Mouse (Mus musculus): ENCODE measurements around the gene 2310034G01Rik.
A peak's percentile ranks its signal among the peaks of the same experiment; 100 is the strongest.

2310034G01Rik gene

GRCm38 (mm10) chr19:46327531-46328064 lies 22.5 kb downstream of the 2310034G01Rik start:
- no peak for DNase-seq

DNA sequence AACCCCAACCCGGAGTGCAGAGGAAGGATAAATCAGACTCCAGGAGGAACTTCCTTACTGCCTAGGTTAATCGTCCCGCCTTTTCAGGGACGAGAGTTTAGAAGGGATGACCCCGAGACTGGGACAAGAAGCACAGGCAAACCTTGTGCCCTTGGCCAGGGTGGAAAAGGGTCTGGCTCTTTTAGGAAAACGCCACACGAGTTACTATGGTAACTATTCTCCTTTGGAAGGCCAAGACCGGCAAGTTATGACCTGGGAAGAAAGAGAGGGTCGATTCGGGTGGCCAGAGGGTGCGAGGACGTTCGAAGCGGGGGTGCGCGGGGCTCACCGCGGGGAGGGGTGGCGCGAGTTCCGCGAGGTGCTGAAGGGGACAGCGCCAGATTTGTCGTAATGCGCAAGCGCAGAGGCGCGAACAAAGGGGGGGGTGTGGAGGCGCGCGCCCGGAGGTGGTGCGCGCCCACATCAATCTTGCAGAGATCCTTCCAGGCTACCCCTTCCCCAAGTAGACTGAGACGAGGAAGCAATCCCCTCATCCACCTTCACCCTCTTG lies 23.3 kb downstream of the 2310034G01Rik start, which contains the start of gene Psd:
TSS of gene Psd (minus strand) at position 401 of the 550 bp plus-strand sequence.
- DNase-seq, result peak; percentile 53

- no peak for DNase-seq
These were observed 23.9 kb downstream of the 2310034G01Rik start for GRCm38 (mm10) chr19:46326019-46326755.

- DNase-seq, result no peak
These were observed 25.2 kb downstream of the 2310034G01Rik start for GRCm38 (mm10) chr19:46324918-46325317.

DNA sequence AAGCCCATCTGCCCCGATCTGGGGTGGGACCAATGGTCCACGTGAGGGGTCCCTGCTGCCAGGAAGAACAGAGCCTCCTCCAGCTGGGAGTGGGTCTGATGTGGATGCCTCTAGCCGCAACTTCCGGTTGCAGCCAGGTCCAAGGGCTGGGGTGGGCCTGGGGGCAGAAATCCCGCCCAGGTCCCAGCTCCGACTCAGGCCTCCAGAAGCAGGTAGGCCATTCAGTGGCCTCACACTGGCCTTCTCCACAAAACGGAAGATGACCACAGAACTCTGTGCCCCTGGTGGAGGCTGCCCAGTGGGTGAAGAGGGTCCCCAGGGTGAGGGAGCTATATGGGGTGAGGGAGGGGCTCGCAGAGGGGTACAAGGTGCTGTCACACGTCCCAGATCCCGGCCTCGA lies 25.7 kb downstream of the 2310034G01Rik start:
- no peak for DNase-seq

GRCm38 (mm10) chr19:46323716-46324115 lies 26.4 kb downstream of the 2310034G01Rik start:
- DNase-seq, result no peak

DNA sequence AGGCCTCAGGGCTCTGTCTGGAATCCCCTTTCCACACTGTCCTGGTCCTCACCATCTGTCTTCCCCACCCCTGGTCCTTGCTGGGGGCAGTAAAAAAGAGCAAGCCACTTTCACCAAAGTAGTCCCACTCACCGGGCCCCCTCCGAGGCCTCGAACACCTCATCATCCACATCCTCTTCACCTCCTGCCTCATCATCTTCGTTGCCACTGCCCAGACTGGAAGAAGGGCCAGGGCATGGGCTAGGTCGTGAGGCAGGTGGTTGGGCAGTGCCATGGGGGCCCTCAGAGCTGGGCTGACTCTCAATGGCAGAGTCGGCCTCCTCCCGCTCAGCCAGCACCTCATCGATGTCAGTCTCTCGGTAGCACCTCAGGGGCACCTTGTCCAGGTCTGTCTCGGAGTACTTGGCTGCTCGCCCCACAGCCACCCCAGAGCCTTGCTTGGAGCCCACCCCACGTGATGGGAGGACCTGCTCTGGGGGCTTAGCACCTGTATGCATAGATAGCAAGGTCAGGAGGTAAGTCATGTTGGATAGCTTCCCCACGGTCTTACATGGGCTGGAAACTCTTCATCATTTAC lies 27.0 kb downstream of the 2310034G01Rik start:
- DNase-seq, result no peak

GRCm38 (mm10) chr19:46322144-46322995 lies 27.7 kb downstream of the 2310034G01Rik start:
- no peak for DNase-seq

DNA sequence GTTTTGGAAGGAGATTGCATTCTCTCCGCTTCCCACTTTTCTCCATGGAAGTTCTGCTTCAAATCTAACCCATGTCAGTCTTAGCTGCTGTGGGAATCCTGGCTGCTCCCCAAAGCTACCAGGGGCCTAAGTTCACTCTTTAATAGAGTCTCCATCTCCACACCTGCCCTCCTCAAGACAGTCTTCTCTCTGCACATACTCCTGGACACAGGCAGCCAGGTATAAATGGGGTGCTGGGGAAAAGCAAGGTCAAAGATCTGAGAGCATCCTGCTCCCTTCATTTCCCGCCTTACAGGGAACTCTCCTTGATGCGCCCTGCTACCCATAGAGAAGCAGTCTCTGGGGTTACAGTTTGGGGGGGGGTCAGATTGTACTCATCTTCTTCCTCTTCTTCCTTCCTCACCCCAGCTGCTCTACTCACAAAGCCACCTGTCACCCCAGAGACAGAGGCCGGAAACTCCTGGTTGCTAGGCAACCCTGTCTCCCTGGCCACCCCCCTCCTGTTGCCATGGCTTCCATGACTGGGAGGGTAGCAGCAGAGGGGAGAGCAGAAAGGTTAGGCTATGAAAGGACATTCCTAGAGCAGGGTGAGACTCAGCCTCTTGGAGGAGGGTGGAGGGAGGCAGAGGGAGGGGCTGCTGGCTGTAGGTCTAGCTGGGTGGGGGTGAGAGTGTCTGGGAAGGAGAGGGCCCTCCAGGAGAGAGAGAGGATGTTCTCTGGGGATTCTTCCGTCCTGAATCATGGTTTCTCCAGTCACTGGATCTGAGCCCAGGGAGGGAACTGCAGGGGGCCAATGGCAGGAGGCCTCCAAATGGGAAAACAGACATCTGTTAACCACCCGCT lies 28.8 kb downstream of the 2310034G01Rik start:
- no peak for DNase-seq

- no peak for DNase-seq
These were observed 29.9 kb downstream of the 2310034G01Rik start for GRCm38 (mm10) chr19:46320076-46320785.

GRCm38 (mm10) chr19:46318586-46319378 lies 31.3 kb downstream of the 2310034G01Rik start:
- DNase-seq, result peak; percentile 85

DNA sequence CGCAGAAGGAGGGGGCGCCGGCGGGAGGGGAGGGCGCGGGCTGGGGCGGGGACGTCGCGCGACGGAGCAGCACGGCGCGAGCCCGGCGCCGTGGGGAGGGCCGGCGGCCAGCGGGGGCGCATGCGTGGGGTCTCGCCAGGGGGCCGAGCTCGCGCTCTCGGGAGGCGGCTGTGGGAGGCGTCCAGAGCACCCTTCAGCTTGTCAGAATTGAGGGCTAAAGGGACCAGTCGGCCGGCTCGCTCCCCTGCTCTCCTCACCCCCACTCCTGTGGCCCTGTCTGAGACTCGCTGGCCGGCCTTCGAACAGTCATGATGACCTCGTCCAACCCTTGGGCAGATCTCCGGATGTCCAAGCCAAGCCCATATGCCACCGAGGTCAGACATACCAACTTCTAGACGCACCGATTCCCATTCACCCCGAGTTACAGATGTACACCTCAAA lies 32.1 kb downstream of the 2310034G01Rik start:
- DNase-seq, result no peak

DNA sequence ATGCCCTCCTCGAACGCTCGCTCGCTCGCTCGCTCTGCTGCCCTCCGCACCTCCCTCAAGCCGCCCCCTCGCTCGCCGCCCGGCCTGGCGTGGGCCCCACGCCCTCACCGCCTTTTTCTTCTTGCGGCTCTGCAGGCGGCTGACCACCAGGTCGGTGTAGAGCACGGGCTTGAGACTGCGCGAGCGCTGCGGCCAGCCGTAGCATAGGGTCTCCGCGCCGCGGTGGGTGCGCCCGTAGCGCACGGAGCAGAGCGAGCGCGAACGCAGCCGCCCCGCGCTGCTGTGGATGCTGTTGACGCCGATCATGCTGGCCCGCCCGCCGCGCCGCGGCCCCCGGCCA lies 32.6 kb downstream of the 2310034G01Rik start:
- DNase-seq, result no peak

DNA sequence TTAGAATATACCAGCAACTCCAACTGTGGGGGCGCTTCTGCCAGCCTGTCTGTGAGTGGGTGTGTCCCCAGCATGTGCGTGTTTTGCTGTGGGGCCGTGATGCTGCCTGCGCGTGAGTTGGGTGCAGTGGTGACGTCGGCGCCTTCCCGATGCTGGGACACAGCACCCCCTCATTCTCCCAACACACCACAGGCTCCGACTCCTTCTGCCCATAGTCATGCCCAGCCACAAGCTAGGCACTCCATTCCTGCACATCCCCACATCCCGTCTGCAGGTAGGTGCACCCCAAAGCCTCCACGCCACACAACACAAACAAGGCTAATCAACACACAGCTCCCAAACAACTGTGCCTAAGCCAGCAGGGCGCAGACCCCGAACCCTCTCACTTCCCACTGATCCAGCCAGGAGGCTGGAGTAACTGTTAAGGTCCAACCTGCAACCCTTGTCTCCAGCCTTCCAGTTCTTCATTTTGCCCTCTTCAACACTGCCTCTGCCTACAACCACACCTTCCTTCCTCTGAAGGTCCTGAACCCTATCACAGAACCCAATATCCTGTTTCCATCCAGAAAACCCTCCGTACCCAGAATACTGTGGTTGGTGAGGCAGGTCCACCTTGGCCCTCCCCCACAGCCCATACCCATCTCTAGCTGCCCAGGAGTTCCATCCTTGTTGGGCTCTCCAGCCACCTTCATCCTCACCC lies 33.1 kb downstream of the 2310034G01Rik start:
- no peak for DNase-seq

GRCm38 (mm10) chr19:46315752-46316610 lies 34.1 kb downstream of the 2310034G01Rik start:
- DNase-seq, result no peak

- no peak for DNase-seq
These were observed 35.0 kb downstream of the 2310034G01Rik start for GRCm38 (mm10) chr19:46314872-46315742.

GRCm38 (mm10) chr19:46314151-46314601 lies 35.9 kb downstream of the 2310034G01Rik start:
- peak; percentile 53 for DNase-seq

- no peak for DNase-seq
These were observed 36.5 kb downstream of the 2310034G01Rik start for GRCm38 (mm10) chr19:46313591-46313990.

Measured in lung, postnatal 10 days (tissue).